Mouse (Mus musculus) CH12.LX (cell line): ENCODE data around the gene Dirc2. TPM values are rescaled to one million over a fixed set of nuclear protein-coding genes. Genes with fewer than 3 reads are reported as not detected.

Source experiments
- DNase-seq: peaks from one replicate; pipeline ENCODE4 v3.0.0-alpha.2; 2013; ENCODE audit errors: extremely low read depth
- H3K27ac ChIP-seq: 2 replicates; pipeline ENCODE4 v1.5.1; 2012; ENCODE audit warnings: low read depth, mild to moderate bottlenecking, control low read depth, moderate library complexity; ENCODE audit not compliant: insufficient read depth
- H3K27me3 ChIP-seq: replicated peaks from 2 replicates; pipeline ENCODE3; 2012; ENCODE audit warnings: inconsistent platforms
- H3K36me3 ChIP-seq, 2 experiments: replicated peaks in 1 of 2; 2 replicates each; pipeline versions ENCODE3 to v1.6.1; 2012; ENCODE audit warnings: inconsistent platforms in 1 of 2, low read length in 1 of 2, mild to moderate bottlenecking in 1 of 2, mixed read lengths in 1 of 2, moderate library complexity in 1 of 2; ENCODE audit not compliant: control insufficient read depth in 1 of 2, insufficient read depth in 1 of 2
- H3K4me1 ChIP-seq, 2 experiments: 2 replicates each; pipeline ENCODE4 v1.6.1; 2012; ENCODE audit warnings: inconsistent platforms in 1 of 2, moderate library complexity in 1 of 2; ENCODE audit not compliant: insufficient read depth in 2 of 2, control insufficient read depth in 1 of 2
- H3K4me2 ChIP-seq: 2 replicates; pipeline ENCODE4 v1.6.1; 2012; ENCODE audit warnings: low read depth, mild to moderate bottlenecking, control low read depth; ENCODE audit not compliant: poor library complexity, insufficient read depth, severe bottlenecking
- H3K4me3 ChIP-seq, 3 experiments: fragments of 150-350 bp in 1 of 3; sonication (generic) in 1 of 3; replicated peaks in 1 of 3; 2 replicates each; pipeline versions ENCODE3 to v1.5.1; 2011 to 2012; ENCODE audit warnings: low read depth in 2 of 3, low read length in 2 of 3, mild to moderate bottlenecking in 2 of 3, moderate library complexity in 2 of 3, control low read depth in 1 of 3, improper control_type of control experiment in 1 of 3, inconsistent platforms in 1 of 3, mixed read lengths in 1 of 3; ENCODE audit not compliant: poor library complexity in 1 of 3
- H3K79me2 ChIP-seq: replicated peaks from 2 replicates; pipeline ENCODE4 v1.6.1; 2012; ENCODE audit warnings: mild to moderate bottlenecking, moderate library complexity; ENCODE audit not compliant: control insufficient read depth, poor library complexity, insufficient read depth, severe bottlenecking; ENCODE audit errors: extremely low read depth
- H3K9ac ChIP-seq: 2 replicates; pipeline ENCODE4 v1.6.1; 2012; ENCODE audit warnings: low read depth, mild to moderate bottlenecking, control low read depth, moderate library complexity; ENCODE audit not compliant: insufficient read depth
- H3K9me3 ChIP-seq: replicated peaks from 2 replicates; pipeline ENCODE3; 2012; ENCODE audit warnings: low read length, inconsistent platforms, mixed read lengths
- CHD2 ChIP-seq: IDR thresholded peaks from 2 replicates; pipeline ENCODE4 v1.6.1; 2011; ENCODE audit warnings: low read length, improper control_type of control experiment
- E2F4 ChIP-seq: IDR thresholded peaks from 2 replicates; pipeline ENCODE4 v1.6.1; 2011; ENCODE audit warnings: low read depth, low read length, improper control_type of control experiment; ENCODE audit not compliant: insufficient replicate concordance
- ELF1 ChIP-seq: IDR thresholded peaks from 2 replicates; pipeline ENCODE4 v1.6.1; 2014; ENCODE audit warnings: low read depth, mild to moderate bottlenecking, inconsistent platforms, low read length, improper control_type of control experiment
- IRF4 ChIP-seq: IDR thresholded peaks from 2 replicates; pipeline ENCODE4 v1.6.1; 2014; ENCODE audit warnings: low read depth, mild to moderate bottlenecking, inconsistent platforms, low read length, improper control_type of control experiment
- JUND ChIP-seq: conservative IDR thresholded peaks from 2 replicates; pipeline ENCODE4 v1.6.1; 2011; ENCODE audit warnings: low read depth, low read length, improper control_type of control experiment
- KAT2A ChIP-seq: IDR thresholded peaks from 2 replicates; pipeline ENCODE4 v1.6.1; 2012; ENCODE audit warnings: low read length, improper control_type of control experiment, inconsistent platforms; ENCODE audit not compliant: insufficient replicate concordance
- MAFK ChIP-seq: IDR thresholded peaks from 2 replicates; pipeline ENCODE4 v1.6.1; 2011; ENCODE audit warnings: low read length, improper control_type of control experiment; ENCODE audit not compliant: insufficient replicate concordance
- MAZ ChIP-seq: IDR thresholded peaks from 2 replicates; pipeline ENCODE4 v1.6.1; 2012; ENCODE audit warnings: low read depth, mild to moderate bottlenecking, inconsistent platforms, low read length, improper control_type of control experiment, moderate library complexity
- MEF2A ChIP-seq: IDR thresholded peaks from 2 replicates; pipeline ENCODE4 v1.6.1; 2014; ENCODE audit warnings: low read depth, mild to moderate bottlenecking, inconsistent platforms, low read length, improper control_type of control experiment, borderline replicate concordance
- MYC ChIP-seq: IDR thresholded peaks from 2 replicates; pipeline ENCODE4 v1.6.1; 2011; ENCODE audit warnings: low read depth, mild to moderate bottlenecking, improper control_type of control experiment, low read length
- NELFE ChIP-seq: IDR thresholded peaks from 2 replicates; pipeline ENCODE4 v1.6.1; 2011; ENCODE audit warnings: low read depth, low read length, improper control_type of control experiment
- NRF1 ChIP-seq: IDR thresholded peaks from 2 replicates; pipeline ENCODE4 v1.6.1; 2014; ENCODE audit warnings: low read depth, mild to moderate bottlenecking, inconsistent platforms, low read length, improper control_type of control experiment, moderate library complexity
- PAX5 ChIP-seq: IDR thresholded peaks from 2 replicates; pipeline ENCODE4 v1.6.1; 2012; ENCODE audit warnings: low read length, inconsistent platforms, mixed read lengths
- POLR2AphosphoS2 ChIP-seq: IDR thresholded peaks from 2 replicates; pipeline ENCODE4 v1.6.1; 2011; ENCODE audit warnings: low read depth, low read length, improper control_type of control experiment
- RAD21 ChIP-seq: IDR thresholded peaks from 2 replicates; pipeline ENCODE4 v1.6.1; 2011; ENCODE audit warnings: low read depth, mild to moderate bottlenecking, low read length, improper control_type of control experiment, moderate library complexity
- TBP ChIP-seq: conservative IDR thresholded peaks from 2 replicates; pipeline ENCODE4 v1.6.1; 2011; ENCODE audit warnings: low read depth, low read length, improper control_type of control experiment
- USF1 ChIP-seq: IDR thresholded peaks from 2 replicates; pipeline ENCODE4 v1.6.1; 2014; ENCODE audit warnings: low read depth, mild to moderate bottlenecking, inconsistent platforms, low read length, improper control_type of control experiment
- USF2 ChIP-seq: conservative IDR thresholded peaks from 2 replicates; pipeline ENCODE4 v1.6.1; 2011; ENCODE audit warnings: low read depth, low read length, improper control_type of control experiment
- ZMIZ1 ChIP-seq: IDR thresholded peaks from 2 replicates; pipeline ENCODE4 v1.6.1; 2012; ENCODE audit warnings: low read depth, mild to moderate bottlenecking, inconsistent platforms, low read length, improper control_type of control experiment
- dilution Hi-C: fragments of 300-500 bp; cut with MboI; formaldehyde crosslinking; loops from 2 replicates; pipeline ENCODE4 v1.14.3; 2020; ENCODE audit warnings: low sequenced_read_pairs; ENCODE audit not compliant: extremely low pct_unique_long_range_greater_than_20kb, extremely low pct_ligation_motif_present
- in situ Hi-C: fragments of 300-500 bp; cut with MboI; formaldehyde crosslinking; loops from 3 replicates; pipeline ENCODE4 v1.14.3; 2019; ENCODE audit warnings: low sequenced_read_pairs, low pct_ligation_motif_present, low pct_unique_long_range_greater_than_20kb, mixed read lengths
- polyA plus RNA-seq: library from polyadenylated mRNA; unstranded; fragments of >175 nt; gene quantifications from 2 replicates; pipeline ENCODE4 v1.2.1, GENCODE M21; 2012; ENCODE audit warnings: low read depth; ENCODE audit not compliant: insufficient read length
- total RNA-seq, 2 experiments: library from RNA; depleted of rRNA; stranded (reverse); fragments of 300-350 nt in 1 of 2; fragments of >200 nt in 1 of 2; gene quantifications; 2 replicates each; pipeline ENCODE4 v1.2.3; 2012 to 2014

Gene Dirc2
- total and polyA plus RNA-seq, 3 experiments, result 5.7 to 6.9 (median 6.8) TPM

DNA sequence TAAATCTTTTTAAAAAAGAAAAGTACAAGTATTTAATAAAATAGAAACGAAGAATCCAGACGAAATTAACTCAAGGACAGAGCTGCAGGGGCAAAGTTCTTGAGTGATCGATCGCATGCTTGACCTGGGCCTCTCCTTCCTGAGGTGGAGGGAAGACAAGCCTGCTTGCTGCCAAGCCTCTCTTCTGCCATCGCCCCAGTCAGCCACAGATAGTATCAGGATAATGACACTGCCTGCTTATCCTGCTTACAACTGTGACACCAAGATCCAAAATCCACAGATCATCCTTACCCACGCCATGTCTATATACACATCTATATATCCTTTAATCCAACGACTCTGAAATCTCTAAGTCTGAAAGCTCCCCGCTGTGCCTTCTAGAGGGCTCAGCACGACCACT is 12.5 kb downstream of the Dirc2 start:
- dilution Hi-C loops, result no loop called here

DNA sequence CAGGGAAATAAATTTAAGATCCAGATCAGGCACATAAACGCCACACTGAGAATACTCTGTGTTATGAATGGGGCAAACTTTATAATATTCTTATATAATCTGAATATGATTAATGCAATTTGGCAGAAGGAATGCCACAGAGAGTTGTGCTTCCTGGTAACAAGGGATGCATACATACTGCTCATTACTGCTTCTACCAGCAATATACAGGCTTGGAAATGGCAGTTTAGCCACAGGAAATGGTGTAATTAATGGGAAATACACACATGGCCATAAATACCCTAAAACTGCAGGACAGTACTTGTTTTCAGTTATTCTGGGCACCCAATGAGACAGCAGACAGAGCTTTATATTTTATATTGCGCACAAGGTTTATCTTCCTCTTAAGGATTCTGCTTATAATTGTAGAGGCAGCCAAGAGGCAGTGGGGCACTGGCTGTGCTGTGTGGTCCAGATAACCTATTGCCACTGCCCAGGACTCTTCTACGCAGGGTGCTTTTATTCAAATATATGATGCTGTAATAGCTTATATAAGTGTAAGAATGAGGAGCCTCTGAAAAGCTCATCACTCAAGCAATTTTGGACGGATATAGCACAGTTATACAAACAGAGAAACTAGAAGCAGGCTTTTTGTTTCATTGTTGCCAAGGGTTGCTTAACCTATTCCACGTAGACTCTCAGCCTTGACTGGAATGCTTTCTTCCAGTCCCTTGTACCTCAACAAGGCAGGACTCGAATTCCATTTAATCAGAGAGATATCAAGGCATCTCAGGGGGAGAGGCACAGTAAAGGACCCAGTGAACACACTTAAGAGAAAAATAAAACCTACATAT is 13.4 kb downstream of the Dirc2 start:
- Histone ChIP-seq H3K9ac (peak overlapping the region; percentile 40), H3K4me2 (peak overlapping the region; percentile 76), H3K79me2 (no peaks in the 10 kb centered on the region), H3K27ac (no peak overlapping the region), H3K4me3 (no peak overlapping the region), H3K27me3 (no peaks in the 10 kb centered on the region), H3K9me3 (no peaks in the 10 kb centered on the region), H3K36me3 (peaks cover 0 to 1% of the 10 kb centered on the region in 2 experiments), H3K4me1 (peaks cover 8 to 27% of the 10 kb centered on the region in 2 experiments)
- no peak for TF ChIP-seq MYC
- 0 out of 2 replicates have a peak, but pooled peaks have one; percentile 30 for TF ChIP-seq MEF2A
- TF ChIP-seq ZMIZ1, result no peak
- no peak for DNase-seq
- dilution Hi-C loops (no loop called here), in situ Hi-C loops (no loop called here)

More for the DNA sequence above, 12.5 kb downstream of the Dirc2 start:
- no peak overlapping the region for H3K9ac ChIP-seq
- no peaks in the 10 kb centered on the region for H3K79me2 ChIP-seq
- DNase-seq, result no peak
- in situ Hi-C loops, result no loop called here
- TF ChIP-seq PAX5 (no peak), USF1 (no peak), TBP (no peak), IRF4 (no peak), USF2 (no peak)
- H3K4me2 ChIP-seq, result no peak overlapping the region
- no peaks in the 10 kb centered on the region for H3K27me3 ChIP-seq
- H3K4me1 ChIP-seq, result peaks cover 8 to 21% of the 10 kb centered on the region in 2 experiments
- H3K4me3 ChIP-seq, result no peak overlapping the region
- no peak overlapping the region for H3K27ac ChIP-seq
- no peaks in the 10 kb centered on the region for H3K9me3 ChIP-seq
- H3K36me3 ChIP-seq, result peaks cover 0 to 1% of the 10 kb centered on the region in 2 experiments

DNA sequence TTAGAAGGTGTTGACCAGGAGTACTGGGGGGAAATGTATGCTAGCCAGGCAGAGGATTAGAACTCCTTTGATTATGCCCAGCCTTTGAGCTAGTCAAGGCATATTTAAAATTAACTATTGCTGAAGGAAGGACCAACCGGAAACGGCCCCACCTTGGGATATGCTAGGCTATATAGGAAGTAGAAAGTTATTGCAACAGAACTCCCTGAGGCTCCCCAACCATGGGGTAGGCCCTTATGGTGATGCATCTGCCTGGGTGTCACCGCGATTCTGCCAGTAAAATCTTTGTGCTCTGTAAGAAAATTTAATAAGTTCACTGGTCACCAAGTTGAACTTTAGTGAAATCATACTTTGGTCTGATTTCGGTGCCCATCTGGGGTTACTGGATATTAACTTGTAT is 15.2 kb downstream of the Dirc2 start:
- TF ChIP-seq CHD2 (no peak), NELFE (no peak), MAZ (no peak), TBP (no peak), USF2 (no peak), ELF1 (no peak), MYC (no peak), POLR2AphosphoS2 (no peak), KAT2A (no peak), E2F4 (no peak), MAFK (no peak), NRF1 (no peak), PAX5 (no peak), JUND (no peak), RAD21 (no peak)
- TF ChIP-seq, all 38 proteins: peak for 0
- no peaks in the 10 kb centered on the region for H3K79me2 ChIP-seq
- H3K27ac ChIP-seq, result no peak overlapping the region
- H3K4me3 ChIP-seq, result no peak overlapping the region
- H3K36me3 ChIP-seq, result peaks cover 0 to 6% of the 10 kb centered on the region in 2 experiments
- H3K27me3 ChIP-seq, result no peaks in the 10 kb centered on the region
- peaks cover 8 to 30% of the 10 kb centered on the region in 2 experiments for H3K4me1 ChIP-seq
- in situ Hi-C loops (no loop called here), dilution Hi-C loops (no loop called here)
- H3K9me3 ChIP-seq, result no peaks in the 10 kb centered on the region
- DNase-seq, result no peak
- H3K4me2 ChIP-seq, result no peak overlapping the region
- H3K9ac ChIP-seq, result no peak overlapping the region
